Mouse (Mus musculus): Measurements from ENCODE around the gene 2410141K09Rik. TPM values are rescaled to one million over a fixed set of nuclear protein-coding genes. Genes with fewer than 3 reads are reported as not detected.
"Not testable (repeated sequence)": the region's sequence is repeated elsewhere in the genome, so short reads cannot be mapped to it uniquely, and the experiment has no call there.

Gene 2410141K09Rik
- polyA plus RNA-seq (2015; fragmentation: Nextera tagmentation; extraction: Ambion mirVana), result not detected in 2 replicates

GRCm38 (mm10) chr13:66441018-66441417, at the start of gene 2410141K09Rik:
Gene 2410141K09Rik (minus strand): TSS chr13:66441118.
- ATAC-seq (ENCODE audit: low FRiP score, low TSS enrichment); H3K27me3 ChIP-seq (ENCODE audit: insufficient read depth, low read length); H3K9ac ChIP-seq (replicated peaks; ENCODE audit: low read length); H3K4me2 ChIP-seq (replicated peaks; ENCODE audit: low read depth, low read length); H3K4me1 ChIP-seq (ENCODE audit: insufficient read depth, low read length); H3K27ac ChIP-seq (ENCODE audit: low read length); H3K36me3 ChIP-seq (ENCODE audit: insufficient read depth, low read length); H3K4me3 ChIP-seq (ENCODE audit: low read length); H3K9me3 ChIP-seq (ENCODE audit: low read length): not testable (repeated sequence)
- no CpG with 5 or more reads among the region's 6 CpGs for WGBS

- not testable (repeated sequence) for H3K27me3 ChIP-seq (ENCODE audit: insufficient read depth, low read length); H3K4me2 ChIP-seq (replicated peaks; ENCODE audit: low read depth, low read length); H3K27ac ChIP-seq (ENCODE audit: low read length); H3K4me1 ChIP-seq (ENCODE audit: insufficient read depth, low read length); ATAC-seq (ENCODE audit: low FRiP score, low TSS enrichment); H3K4me3 ChIP-seq (ENCODE audit: low read length); H3K9me3 ChIP-seq (ENCODE audit: low read length); H3K36me3 ChIP-seq (ENCODE audit: insufficient read depth, low read length); H3K9ac ChIP-seq (replicated peaks; ENCODE audit: low read length)
- WGBS, result no CpG with 5 or more reads among the region's 5 CpGs
Observed at GRCm38 (mm10) chr13:66426858-66427257, 14.1 kb downstream of the 2410141K09Rik start.

- no CpG with 5 or more reads among the region's 2 CpGs for WGBS
- not testable (repeated sequence) for H3K9ac ChIP-seq (replicated peaks; ENCODE audit: low read length)
Observed at GRCm38 (mm10) chr13:66414962-66415361, 26.0 kb downstream of the 2410141K09Rik start.

More at GRCm38 (mm10) chr13:66414962-66415361, 26.0 kb downstream of the 2410141K09Rik start:
- not testable (repeated sequence) for H3K4me2 ChIP-seq (replicated peaks; ENCODE audit: low read depth, low read length); H3K27ac ChIP-seq (ENCODE audit: low read length); H3K4me1 ChIP-seq (ENCODE audit: insufficient read depth, low read length); H3K4me3 ChIP-seq (ENCODE audit: low read length); ATAC-seq (ENCODE audit: low FRiP score, low TSS enrichment); H3K9me3 ChIP-seq (ENCODE audit: low read length); H3K36me3 ChIP-seq (ENCODE audit: insufficient read depth, low read length); H3K27me3 ChIP-seq (ENCODE audit: insufficient read depth, low read length)

Other genes starting within 250 kb of the 2410141K09Rik start
- gene Gm10772, start 213.5 kb downstream of the 2410141K09Rik start, polyA plus RNA-seq (2015; fragmentation: Nextera tagmentation; extraction: Ambion mirVana), result not detected in 2 replicates

All from kidney, embryonic 16.5 days (tissue).